Mouse (Mus musculus): ENCODE data around the gene Per1. TPM values are rescaled to one million over a fixed set of nuclear protein-coding genes. Genes with fewer than 3 reads are reported as not detected.

Per1 gene
- polyA plus RNA-seq, 1 experiment, result 25.0 TPM

DNA sequence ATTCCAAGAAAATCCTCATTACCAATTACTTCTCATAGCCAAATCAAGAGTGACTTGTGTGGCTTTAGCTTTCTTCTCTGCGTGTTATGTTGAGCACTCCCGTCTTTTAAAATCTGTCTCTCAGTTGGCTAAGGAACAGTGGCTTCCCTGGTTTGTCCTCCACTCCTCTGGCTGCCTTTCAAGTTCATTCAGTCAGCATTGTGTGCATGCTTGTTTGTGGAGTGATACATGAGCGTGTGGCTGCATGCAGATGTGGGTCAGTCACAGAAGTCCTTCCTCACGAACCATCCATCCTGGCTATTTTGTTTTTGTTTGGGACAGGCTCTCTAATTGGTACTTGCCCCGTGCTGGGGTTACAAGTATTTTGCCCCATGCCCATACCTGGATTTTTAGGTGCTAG, 18.4 kb upstream of the Per1 start:
- Histone ChIP-seq H3K9ac (ENCODE audit: low read depth, poor library complexity, severe bottlenecking) (peak overlapping the region; percentile 45; the same call in 1 of the 2 replicates), H3K27me3 (ENCODE audit: control insufficient read depth, insufficient read depth, low read length, poor library complexity, severe bottlenecking) (no peaks in the 10 kb centered on the region), H3K9me3 (replicated peaks; ENCODE audit: control insufficient read depth, insufficient read depth, low read length, poor library complexity, severe bottlenecking) (no peaks in the 10 kb centered on the region), H3K4me1 (ENCODE audit: control insufficient read depth, insufficient read depth, low read length) (peaks cover 5% of the 10 kb centered on the region), H3K27ac (ENCODE audit: insufficient read depth, low read length) (no peak overlapping the region), H3K36me3 (ENCODE audit: control insufficient read depth, insufficient read depth, low read length, poor library complexity, severe bottlenecking) (no peaks in the 10 kb centered on the region), H3K4me3 (ENCODE audit: low read depth, low read length) (no peak overlapping the region)
- TF ChIP-seq CTCF (IDR thresholded peaks at IDR 0.05; ENCODE audit: low read depth, low read length) (no peak), EP300 (IDR thresholded peaks at IDR 0.05; ENCODE audit: insufficient read depth, low read depth, low read length) (no peak), POLR2A (IDR thresholded peaks at IDR 0.05; ENCODE audit: insufficient read depth, low read length) (no peak)

DNA sequence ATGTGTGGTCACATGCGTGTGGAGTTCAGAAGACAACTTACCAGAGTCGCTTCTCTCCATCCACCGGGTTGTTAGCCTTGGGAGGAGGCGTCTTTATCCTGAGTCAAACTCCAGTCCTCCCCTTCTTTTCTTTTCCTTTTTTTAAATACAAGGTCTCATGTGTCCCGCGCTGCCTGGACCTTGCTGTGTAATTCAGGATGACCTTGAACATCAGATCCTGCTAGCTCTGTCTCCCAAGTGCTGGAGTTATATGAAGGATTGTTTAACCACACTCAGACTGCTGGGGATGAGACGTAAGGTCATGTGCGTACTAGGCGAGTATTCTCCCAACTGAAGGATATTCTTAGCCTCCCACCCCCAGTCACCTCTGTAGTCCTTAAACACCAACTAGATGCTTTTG, 17.7 kb upstream of the Per1 start:
- H3K9me3 ChIP-seq (replicated peaks; ENCODE audit: control insufficient read depth, insufficient read depth, low read length, poor library complexity, severe bottlenecking), result no peaks in the 10 kb centered on the region
- no peak overlapping the region for H3K4me3 ChIP-seq (ENCODE audit: low read depth, low read length)
- H3K4me1 ChIP-seq (ENCODE audit: control insufficient read depth, insufficient read depth, low read length), result peaks cover 5% of the 10 kb centered on the region
- no peak overlapping the region for H3K27ac ChIP-seq (ENCODE audit: insufficient read depth, low read length)
- TF ChIP-seq EP300 (IDR thresholded peaks at IDR 0.05; ENCODE audit: insufficient read depth, low read depth, low read length), result no peak
- no peak for TF ChIP-seq POLR2A (IDR thresholded peaks at IDR 0.05; ENCODE audit: insufficient read depth, low read length)
- H3K9ac ChIP-seq (ENCODE audit: low read depth, poor library complexity, severe bottlenecking), result no peak overlapping the region
- no peaks in the 10 kb centered on the region for H3K36me3 ChIP-seq (ENCODE audit: control insufficient read depth, insufficient read depth, low read length, poor library complexity, severe bottlenecking)
- H3K27me3 ChIP-seq (ENCODE audit: control insufficient read depth, insufficient read depth, low read length, poor library complexity, severe bottlenecking), result no peaks in the 10 kb centered on the region

DNA sequence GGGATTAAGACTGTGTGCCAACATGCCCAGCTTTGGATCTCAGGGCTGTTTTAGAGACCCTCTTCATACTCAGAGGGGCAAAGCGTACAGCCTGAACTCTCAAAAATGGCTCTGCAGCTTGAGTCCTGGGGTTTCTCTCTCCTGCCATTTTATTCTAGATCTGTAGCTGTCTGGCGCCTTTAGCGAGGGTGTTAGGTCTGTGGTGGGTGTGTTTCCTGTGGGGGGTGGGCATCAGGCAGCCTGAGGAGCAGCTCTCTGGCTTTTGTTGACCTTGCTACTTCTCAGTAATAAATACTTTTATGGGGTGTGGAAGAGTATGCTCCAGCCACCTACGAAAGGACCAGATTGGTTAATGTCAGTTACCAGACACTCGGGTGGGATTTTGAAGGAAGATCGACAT, 17.0 kb upstream of the Per1 start:
- Histone ChIP-seq H3K27ac (ENCODE audit: insufficient read depth, low read length) (no peak overlapping the region), H3K36me3 (ENCODE audit: control insufficient read depth, insufficient read depth, low read length, poor library complexity, severe bottlenecking) (no peaks in the 10 kb centered on the region), H3K9me3 (replicated peaks; ENCODE audit: control insufficient read depth, insufficient read depth, low read length, poor library complexity, severe bottlenecking) (no peaks in the 10 kb centered on the region), H3K27me3 (ENCODE audit: control insufficient read depth, insufficient read depth, low read length, poor library complexity, severe bottlenecking) (no peaks in the 10 kb centered on the region), H3K9ac (ENCODE audit: low read depth, poor library complexity, severe bottlenecking) (no peak overlapping the region), H3K4me1 (ENCODE audit: control insufficient read depth, insufficient read depth, low read length) (peaks cover 5% of the 10 kb centered on the region), H3K4me3 (ENCODE audit: low read depth, low read length) (no peak overlapping the region)
- TF ChIP-seq EP300 (IDR thresholded peaks at IDR 0.05; ENCODE audit: insufficient read depth, low read depth, low read length), result no peak
- no peak for TF ChIP-seq CTCF (IDR thresholded peaks at IDR 0.05; ENCODE audit: low read depth, low read length)
- TF ChIP-seq POLR2A (IDR thresholded peaks at IDR 0.05; ENCODE audit: insufficient read depth, low read length), result no peak

DNA sequence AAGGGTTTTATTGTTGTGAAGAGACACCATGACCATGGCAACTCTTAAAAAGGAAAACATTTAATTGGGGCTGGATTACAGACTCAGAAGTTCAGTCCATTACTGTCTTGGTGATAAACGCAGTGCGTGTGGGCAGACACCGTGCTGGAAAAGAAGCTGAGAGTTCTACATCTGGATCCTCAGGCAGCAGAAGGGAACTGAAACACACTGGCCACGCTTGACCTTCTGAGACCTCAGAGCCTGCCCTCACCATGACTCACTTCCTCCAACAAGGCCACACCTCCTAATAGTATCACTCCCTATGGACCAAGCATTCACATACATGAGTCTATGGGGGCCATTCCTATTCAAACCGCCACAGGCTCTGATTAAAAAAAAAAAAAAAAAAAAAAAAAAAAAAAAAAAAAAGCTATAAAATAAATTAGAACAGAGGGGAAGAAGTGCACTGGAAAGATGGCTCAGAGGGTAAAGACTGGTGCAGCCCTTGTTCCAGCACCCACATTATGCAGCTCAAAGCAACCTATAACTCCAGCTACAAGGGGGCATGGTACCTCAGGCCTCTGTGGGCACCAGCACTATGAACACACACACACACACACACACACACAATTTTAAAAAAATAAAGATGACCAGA, 16.1 kb upstream of the Per1 start:
- Histone ChIP-seq H3K27ac (ENCODE audit: insufficient read depth, low read length) (no peak overlapping the region), H3K4me3 (ENCODE audit: low read depth, low read length) (no peak overlapping the region), H3K36me3 (ENCODE audit: control insufficient read depth, insufficient read depth, low read length, poor library complexity, severe bottlenecking) (no peaks in the 10 kb centered on the region), H3K9me3 (replicated peaks; ENCODE audit: control insufficient read depth, insufficient read depth, low read length, poor library complexity, severe bottlenecking) (0 out of 2 replicates have a peak, but pooled peaks cover 2% of the 10 kb centered on the region), H3K4me1 (ENCODE audit: control insufficient read depth, insufficient read depth, low read length) (peaks cover 3% of the 10 kb centered on the region), H3K27me3 (ENCODE audit: control insufficient read depth, insufficient read depth, low read length, poor library complexity, severe bottlenecking) (no peaks in the 10 kb centered on the region), H3K9ac (ENCODE audit: low read depth, poor library complexity, severe bottlenecking) (no peak overlapping the region)
- no peak for TF ChIP-seq POLR2A (IDR thresholded peaks at IDR 0.05; ENCODE audit: insufficient read depth, low read length)
- TF ChIP-seq CTCF (IDR thresholded peaks at IDR 0.05; ENCODE audit: low read depth, low read length), result no peak
- no peak for TF ChIP-seq EP300 (IDR thresholded peaks at IDR 0.05; ENCODE audit: insufficient read depth, low read depth, low read length)

DNA sequence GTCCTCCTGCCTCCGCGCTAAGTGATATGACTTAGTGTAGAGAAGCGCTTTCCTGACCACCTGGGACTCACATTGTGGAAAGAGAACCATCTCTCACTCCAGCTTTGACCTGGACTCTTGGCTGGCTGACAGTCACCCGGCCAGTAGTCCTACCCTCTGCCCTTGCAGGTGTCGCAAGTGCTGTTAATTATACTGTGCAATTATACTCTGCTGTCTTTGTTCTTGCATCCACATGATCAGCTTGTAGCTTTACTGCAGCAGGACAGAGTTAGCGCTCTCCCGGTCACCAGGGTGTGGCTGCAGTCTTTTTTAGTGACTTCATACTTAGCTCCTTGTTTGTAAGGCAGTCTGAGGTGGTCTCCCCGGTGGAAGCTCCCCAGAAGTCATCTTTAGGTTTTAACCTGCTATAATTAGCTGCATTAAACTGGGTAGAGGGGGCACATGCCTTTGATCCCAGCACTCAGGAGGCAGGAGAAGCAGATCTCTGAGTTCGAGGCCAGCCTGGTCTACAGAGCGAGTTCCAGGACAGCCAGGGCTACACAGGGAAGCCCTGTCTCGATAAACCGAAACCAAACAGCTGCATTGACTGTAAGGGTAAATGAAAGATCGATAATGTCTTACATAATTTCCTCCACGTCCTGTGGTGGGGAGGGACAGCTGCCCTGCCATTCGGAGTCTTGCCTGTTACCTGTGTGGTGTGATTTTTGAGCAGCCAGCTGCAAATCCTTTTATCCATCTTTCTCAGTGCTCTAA, 14.7 kb upstream of the Per1 start:
- Histone ChIP-seq H3K27ac (ENCODE audit: insufficient read depth, low read length) (no peak overlapping the region), H3K36me3 (ENCODE audit: control insufficient read depth, insufficient read depth, low read length, poor library complexity, severe bottlenecking) (no peaks in the 10 kb centered on the region), H3K9ac (ENCODE audit: low read depth, poor library complexity, severe bottlenecking) (no peak overlapping the region), H3K27me3 (ENCODE audit: control insufficient read depth, insufficient read depth, low read length, poor library complexity, severe bottlenecking) (no peaks in the 10 kb centered on the region), H3K4me3 (ENCODE audit: low read depth, low read length) (no peak overlapping the region), H3K9me3 (replicated peaks; ENCODE audit: control insufficient read depth, insufficient read depth, low read length, poor library complexity, severe bottlenecking) (0 out of 2 replicates have a peak, but pooled peaks cover 2% of the 10 kb centered on the region), H3K4me1 (ENCODE audit: control insufficient read depth, insufficient read depth, low read length) (no peaks in the 10 kb centered on the region)
- TF ChIP-seq EP300 (IDR thresholded peaks at IDR 0.05; ENCODE audit: insufficient read depth, low read depth, low read length) (no peak), POLR2A (IDR thresholded peaks at IDR 0.05; ENCODE audit: insufficient read depth, low read length) (no peak), CTCF (IDR thresholded peaks at IDR 0.05; ENCODE audit: low read depth, low read length) (no peak)

DNA sequence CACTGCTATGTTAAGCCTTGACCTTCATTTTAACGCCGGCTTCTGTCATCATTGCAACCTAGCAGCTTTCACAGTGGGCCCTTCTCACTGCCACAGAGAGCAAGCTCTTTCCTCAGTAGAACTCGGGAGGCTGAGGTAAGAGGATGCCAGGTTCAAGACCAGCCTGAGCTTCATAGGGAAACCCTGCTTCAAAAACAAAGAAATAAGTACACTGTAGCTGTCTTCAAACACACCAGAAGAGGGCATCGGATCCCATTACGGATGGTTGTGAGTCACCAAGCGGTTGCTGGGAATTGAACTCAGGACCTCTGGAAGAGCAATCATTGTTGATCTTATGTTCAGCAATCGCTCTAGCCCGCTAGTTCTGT, 14.2 kb upstream of the Per1 start:
- H3K27ac ChIP-seq (ENCODE audit: insufficient read depth, low read length), result no peak overlapping the region
- 0 out of 2 replicates have a peak, but pooled peaks cover 2% of the 10 kb centered on the region for H3K9me3 ChIP-seq (replicated peaks; ENCODE audit: control insufficient read depth, insufficient read depth, low read length, poor library complexity, severe bottlenecking)
- H3K27me3 ChIP-seq (ENCODE audit: control insufficient read depth, insufficient read depth, low read length, poor library complexity, severe bottlenecking), result no peaks in the 10 kb centered on the region
- no peaks in the 10 kb centered on the region for H3K4me1 ChIP-seq (ENCODE audit: control insufficient read depth, insufficient read depth, low read length)
- no peak overlapping the region for H3K4me3 ChIP-seq (ENCODE audit: low read depth, low read length)
- no peak overlapping the region for H3K9ac ChIP-seq (ENCODE audit: low read depth, poor library complexity, severe bottlenecking)
- no peak for TF ChIP-seq POLR2A (IDR thresholded peaks at IDR 0.05; ENCODE audit: insufficient read depth, low read length)
- no peak for TF ChIP-seq EP300 (IDR thresholded peaks at IDR 0.05; ENCODE audit: insufficient read depth, low read depth, low read length)
- no peak for TF ChIP-seq CTCF (IDR thresholded peaks at IDR 0.05; ENCODE audit: low read depth, low read length)
- H3K36me3 ChIP-seq (ENCODE audit: control insufficient read depth, insufficient read depth, low read length, poor library complexity, severe bottlenecking), result no peaks in the 10 kb centered on the region

Data from ES-Bruce4 (cell line).